Mouse (Mus musculus): ENCODE measurements around the gene Msh5.

GRCm38 (mm10) chr17:35064951-35065947, 18.7 kb upstream of the Msh5 start, which contains the start of gene Ly6g6c:
- TF ChIP-seq SIN3A (IDR thresholded peaks at IDR 0.05; ENCODE audit: low read length) (no peak), CTCF (IDR thresholded peaks at IDR 0.05 in 2 of 3, conservative IDR thresholded peaks at IDR 0.05 in 1 of 3; ENCODE audit: control insufficient read depth in 1 of 3, insufficient read depth in 1 of 3, low read depth in 2 of 3, low read length in 3 of 3, poor library complexity in 1 of 3, severe bottlenecking in 1 of 3) (no peak), ZNF384 (IDR thresholded peaks at IDR 0.05; ENCODE audit: low read depth, low read length) (no peak)

Measured in MEL (cell line).